In the genomic region with DNA sequence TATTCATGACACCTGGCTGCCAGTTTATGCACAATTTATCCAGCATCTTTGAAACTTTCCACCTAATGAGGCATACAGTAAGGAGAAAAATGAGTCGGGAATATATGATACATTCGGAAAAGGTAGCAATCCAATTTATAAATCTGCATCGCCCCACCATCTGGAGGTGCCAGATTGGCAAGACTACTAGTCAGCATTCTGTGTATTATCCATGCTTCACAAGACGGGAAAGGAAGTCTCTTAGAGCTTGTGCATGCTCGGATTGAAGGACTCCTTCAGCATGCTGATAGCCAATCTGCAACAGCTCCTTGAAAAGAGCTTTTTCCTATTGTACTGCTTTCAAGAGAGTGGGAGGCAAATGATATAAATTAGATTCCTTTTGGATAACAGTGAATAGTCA, we compare ENCODE assay signal across 19 mouse cellular contexts.
DNase-seq lines count a peak whose midpoint lies in the region; ATAC-seq lines count a peak whose summit lies in the region.
"Had no signal": no experiment of that assay in that cellular context is flagged by ENCODE, and none has a peak within 500 bp of the region (broad histone marks: within the 10 kb centered on the region; RNA-seq: fewer than 3 reads in every experiment).

No protein-coding gene starts in this region.

- H3K27ac ChIP-seq in forebrain, embryonic 13.5 days = no peak overlapping the region
- H3K27ac ChIP-seq in forebrain, embryonic 12.5 days = no peak overlapping the region
- H3K27ac ChIP-seq: heart, embryonic 10.5 days; hindbrain, embryonic 15.5 days; liver, embryonic 13.5 days; stomach, postnatal 0 days had no signal

- H3K9ac ChIP-seq in forebrain, embryonic 13.5 days = no peak overlapping the region
- H3K9ac ChIP-seq in forebrain, embryonic 12.5 days = no peak overlapping the region
- H3K9ac ChIP-seq: hindbrain, embryonic 15.5 days; liver, embryonic 13.5 days had no signal

- peak; percentile 5 for DNase-seq in right cerebral cortex, adult 18-20 months
- DNase-seq in right cerebral cortex, postnatal 14 days = no peak
- DNase-seq in cerebellum, postnatal 36 days = peak; percentile 48 to 57
- DNase-seq in layer of hippocampus, postnatal 14 days (ENCODE audit: low spot score in 2 of 2) = peak; percentile 7 to 39
- DNase-seq in thymus, postnatal 36 days = no peak
- no peak for DNase-seq in lung, postnatal 25 days (ENCODE audit: low spot score)
- DNase-seq: adrenal gland, postnatal 36 days; gastrocnemius, postnatal 10 days; kidney, adult 18-20 months; kidney, postnatal 4 days; liver, embryonic 13.5 days had no signal

- no peak overlapping the region for H3K4me2 ChIP-seq in forebrain, embryonic 13.5 days
- H3K4me2 ChIP-seq in forebrain, embryonic 12.5 days = no peak overlapping the region
- H3K4me2 ChIP-seq: hindbrain, embryonic 15.5 days; liver, embryonic 13.5 days had no signal

- H3K4me1 ChIP-seq in forebrain, embryonic 13.5 days = 0 out of 2 replicates have a peak, but pooled peaks cover 4% of the 10 kb centered on the region
- H3K4me1 ChIP-seq in forebrain, embryonic 12.5 days = no peaks in the 10 kb centered on the region
- H3K4me1 ChIP-seq: heart, embryonic 10.5 days; hindbrain, embryonic 15.5 days; liver, embryonic 13.5 days; megakaryocyte, embryonic 14.5 days had no signal

- WGBS in forebrain, embryonic 13.5 days = 45% methylated on average over 5 of the region's 5 CpGs
- 67% methylated on average over 5 of the region's 5 CpGs for WGBS in forebrain, embryonic 12.5 days

- H3K4me3 ChIP-seq in forebrain, embryonic 13.5 days = no peak overlapping the region
- H3K4me3 ChIP-seq in forebrain, embryonic 12.5 days (replicated peaks) = no peak overlapping the region
- H3K4me3 ChIP-seq: heart, embryonic 10.5 days; hindbrain, embryonic 15.5 days; liver, embryonic 13.5 days; megakaryocyte, embryonic 14.5 days had no signal

- ATAC-seq in forebrain, embryonic 13.5 days = 0 out of 2 replicates have a peak, but pooled peaks have one; percentile 24
- no peak for ATAC-seq in forebrain, embryonic 12.5 days (ENCODE audit: low FRiP score)
- ATAC-seq: lung, postnatal 0 days had no signal

- no peaks in the 10 kb centered on the region for H3K9me3 ChIP-seq in forebrain, embryonic 13.5 days (replicated peaks)
- H3K9me3 ChIP-seq in forebrain, embryonic 12.5 days = no peaks in the 10 kb centered on the region
- H3K9me3 ChIP-seq: heart, embryonic 10.5 days; hindbrain, embryonic 15.5 days; megakaryocyte, embryonic 14.5 days had no signal

- H3K27me3 ChIP-seq in forebrain, embryonic 13.5 days = no peaks in the 10 kb centered on the region
- no peaks in the 10 kb centered on the region for H3K27me3 ChIP-seq in forebrain, embryonic 12.5 days
- H3K27me3 ChIP-seq: CH12.LX; hindbrain, embryonic 15.5 days; liver, embryonic 13.5 days; megakaryocyte, embryonic 14.5 days had no signal

- H3K36me3 ChIP-seq in forebrain, embryonic 13.5 days (ENCODE audit: poor library complexity, severe bottlenecking) = no peaks in the 10 kb centered on the region
- no peaks in the 10 kb centered on the region for H3K36me3 ChIP-seq in forebrain, embryonic 12.5 days (replicated peaks)
- H3K36me3 ChIP-seq: heart, embryonic 10.5 days; hindbrain, embryonic 15.5 days; liver, embryonic 13.5 days had no signal

Comparison
In these comparisons a context has a peak if more than half of its experiments do, and no peak if none do; other contexts are left out.
1. DNase-seq: peak in right cerebral cortex, adult 18-20 months (single experiment), cerebellum, postnatal 36 days (2 of 2) and layer of hippocampus, postnatal 14 days (2 of 2); none in right cerebral cortex, postnatal 14 days (single experiment), thymus, postnatal 36 days (0 of 2) and lung, postnatal 25 days (single experiment).